Mouse (Mus musculus): ENCODE measurements around the gene Rad51b.

Rad51b gene

DNA sequence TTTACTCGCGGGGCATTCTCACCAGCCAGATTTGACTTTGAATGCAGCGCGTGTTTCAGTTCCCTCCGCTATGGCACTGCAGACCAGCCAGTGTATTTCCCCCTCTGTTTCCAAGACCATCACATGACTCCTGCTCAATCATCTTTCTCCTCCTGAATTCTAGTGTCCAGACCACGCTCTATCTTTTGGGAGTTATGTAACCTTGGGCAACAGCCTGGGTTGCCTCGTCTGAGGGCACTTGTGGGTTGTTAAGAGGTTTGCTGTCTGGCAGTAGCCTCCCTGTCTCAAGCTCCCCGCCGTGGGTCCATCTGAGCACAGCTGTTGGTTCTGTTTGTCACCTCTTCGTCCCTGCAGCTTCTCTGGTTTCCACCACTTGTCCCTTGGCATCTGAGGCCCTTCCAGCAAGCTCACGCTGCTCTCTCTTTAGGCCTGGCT lies 309.1 kb downstream of the Rad51b start:
- in situ Hi-C loops (cut with MboI; ENCODE audit: low sequenced_read_pairs): loop anchor here (10.0 kb wide), 2 partner anchors 241 to 529 kb away; no protein-coding TSS in a partner anchor

- in situ Hi-C loops (cut with MboI; ENCODE audit: low sequenced_read_pairs): loop anchor here (10.0 kb wide), 2 partner anchors 245 to 525 kb away; no protein-coding TSS in a partner anchor
Observed at GRCm38 (mm10) chr12:79609399-79610010, 312.4 kb downstream of the Rad51b start.

DNA sequence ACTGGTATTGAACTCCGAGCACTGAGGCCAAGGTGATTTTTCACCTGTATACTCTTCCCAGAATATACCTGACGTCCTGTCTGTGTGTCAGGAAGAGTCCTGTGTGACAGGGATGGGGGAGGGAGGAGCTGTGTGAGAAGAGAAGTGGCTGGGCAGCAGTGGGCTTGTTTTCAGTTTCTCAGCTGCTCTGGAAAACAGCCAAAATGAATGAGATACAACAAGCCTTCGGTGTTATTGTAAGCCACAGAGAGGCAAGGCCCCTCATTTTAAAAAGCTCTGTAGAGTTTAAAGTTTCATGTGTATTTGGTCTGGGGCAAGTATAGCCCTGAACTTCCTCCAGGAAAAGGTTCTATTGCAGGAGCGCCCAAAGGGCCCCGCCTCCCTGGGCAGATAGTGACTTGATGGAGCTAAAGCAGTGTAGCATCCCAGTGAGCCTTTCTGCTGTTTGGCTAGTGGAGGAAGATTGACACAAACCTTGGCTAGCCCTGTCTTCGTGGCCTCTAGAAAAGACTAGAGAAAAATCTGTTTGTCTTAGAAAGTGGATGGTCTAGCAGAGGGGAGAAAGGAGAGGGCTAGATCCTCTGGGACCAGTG lies 313.5 kb downstream of the Rad51b start:
- in situ Hi-C loops (cut with MboI; ENCODE audit: low sequenced_read_pairs): no loop called here

- in situ Hi-C loops (cut with MboI; ENCODE audit: low sequenced_read_pairs): no loop called here
Observed at GRCm38 (mm10) chr12:79611665-79612064, 314.6 kb downstream of the Rad51b start.

DNA sequence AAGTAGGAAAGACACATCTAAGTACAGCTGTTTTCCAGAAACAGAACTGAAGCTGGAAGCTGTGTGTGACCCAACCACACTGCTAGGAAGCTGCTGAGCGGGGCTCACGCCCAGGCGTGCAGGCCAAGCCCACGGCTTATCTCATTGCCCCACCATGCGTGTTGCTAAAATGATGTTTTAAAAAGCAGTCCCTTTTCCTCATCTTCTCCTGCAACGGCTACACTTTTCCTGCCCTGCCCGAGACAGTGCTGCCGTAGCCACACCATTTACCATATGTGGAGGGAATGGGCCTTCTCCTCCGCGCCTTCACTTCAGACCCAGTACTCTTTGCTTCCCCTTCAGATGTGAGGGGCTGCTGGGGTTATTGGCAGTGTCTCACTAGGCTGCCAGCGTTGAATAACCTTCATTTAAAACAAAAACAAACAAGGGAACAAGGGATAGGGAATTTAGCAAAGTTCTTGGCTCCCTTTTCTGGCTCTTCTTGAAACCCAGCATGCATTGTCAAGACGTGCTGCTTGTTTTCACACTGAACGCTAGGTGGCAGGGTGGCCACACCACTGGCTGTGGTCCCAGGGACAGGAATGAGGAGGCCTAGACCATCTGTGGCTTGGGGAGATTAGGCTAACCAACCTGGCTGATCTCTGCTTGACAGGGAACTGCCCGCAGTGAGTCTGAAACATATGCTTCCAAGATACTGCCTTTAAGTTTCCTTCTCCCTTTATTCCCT lies 315.4 kb downstream of the Rad51b start:
- in situ Hi-C loops (cut with MboI; ENCODE audit: low sequenced_read_pairs): no loop called here

DNA sequence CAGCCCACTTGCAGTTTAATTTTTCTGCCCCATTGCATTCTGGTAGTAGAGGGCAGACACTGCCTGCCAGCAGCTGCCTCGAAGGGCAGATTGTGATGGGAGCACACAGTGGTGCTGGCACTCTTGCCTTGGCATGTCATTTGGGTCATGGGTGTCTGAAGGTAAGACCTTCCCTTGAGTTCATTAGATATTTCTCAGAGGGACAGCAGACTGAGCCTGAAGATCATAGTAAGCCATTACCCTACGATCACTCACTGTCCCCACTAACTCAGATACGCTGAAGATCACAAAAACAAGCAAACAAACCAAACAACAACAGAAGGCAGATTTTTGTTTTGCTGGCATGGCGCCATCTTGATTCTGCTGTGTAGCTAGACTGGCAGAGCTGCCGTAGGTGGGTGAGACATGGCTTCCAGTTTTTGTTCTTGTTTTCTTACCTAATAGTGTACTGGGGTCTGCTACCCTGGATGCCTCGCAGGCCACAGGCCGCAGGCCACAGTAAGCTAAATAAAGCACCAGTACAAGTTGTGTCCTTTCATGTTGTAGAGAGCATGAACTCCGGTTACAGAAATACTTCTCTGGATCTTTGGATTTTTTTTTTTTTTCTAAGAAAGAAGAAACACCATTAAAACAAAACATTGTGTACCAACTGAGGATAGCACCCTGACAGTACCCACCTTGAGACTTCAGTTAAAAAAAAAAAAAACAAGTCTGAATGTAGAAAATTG lies 316.1 kb downstream of the Rad51b start:
- in situ Hi-C loops (cut with MboI; ENCODE audit: low sequenced_read_pairs): no loop called here

- in situ Hi-C loops (cut with MboI; ENCODE audit: low sequenced_read_pairs): no loop called here
Observed at GRCm38 (mm10) chr12:79613846-79614582, 316.9 kb downstream of the Rad51b start.

GRCm38 (mm10) chr12:79614583-79614953 lies 317.5 kb downstream of the Rad51b start:
- in situ Hi-C loops (cut with MboI; ENCODE audit: low sequenced_read_pairs): no loop called here

DNA sequence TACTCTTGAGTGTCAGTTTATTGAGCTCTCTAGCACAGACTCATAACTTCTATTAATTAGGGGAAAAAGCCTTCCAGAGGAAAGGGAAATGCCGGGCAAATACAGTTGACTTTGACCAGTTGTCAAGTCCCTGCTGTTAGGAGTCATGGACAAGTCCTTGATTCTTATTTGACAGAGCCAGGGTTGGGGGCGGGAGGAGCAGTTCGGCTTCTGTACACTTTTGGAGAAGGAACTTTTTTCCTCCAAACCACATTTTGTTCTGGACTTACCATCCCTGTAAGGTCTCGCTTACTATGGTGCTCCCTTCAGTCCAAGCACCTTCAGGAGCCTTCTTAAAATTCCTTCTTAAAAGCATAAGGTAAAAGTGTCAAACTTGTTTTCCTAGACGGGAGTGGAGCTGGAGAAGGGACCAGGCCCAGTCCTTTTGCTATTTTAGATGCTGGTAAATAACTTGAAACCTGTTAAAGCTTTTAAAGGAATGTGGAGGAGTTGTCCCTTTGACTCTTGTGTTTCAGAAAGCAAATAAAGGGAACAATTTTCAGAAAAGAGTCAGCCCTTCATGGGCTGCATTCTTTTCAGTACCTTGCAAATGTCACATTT lies 318.7 kb downstream of the Rad51b start:
- in situ Hi-C loops (cut with MboI; ENCODE audit: low sequenced_read_pairs): no loop called here

GRCm38 (mm10) chr12:79619009-79619408 lies 321.9 kb downstream of the Rad51b start:
- in situ Hi-C loops (cut with MboI; ENCODE audit: low sequenced_read_pairs): no loop called here

GRCm38 (mm10) chr12:79620693-79621092 lies 323.6 kb downstream of the Rad51b start:
- in situ Hi-C loops (cut with MboI; ENCODE audit: low sequenced_read_pairs): no loop called here

DNA sequence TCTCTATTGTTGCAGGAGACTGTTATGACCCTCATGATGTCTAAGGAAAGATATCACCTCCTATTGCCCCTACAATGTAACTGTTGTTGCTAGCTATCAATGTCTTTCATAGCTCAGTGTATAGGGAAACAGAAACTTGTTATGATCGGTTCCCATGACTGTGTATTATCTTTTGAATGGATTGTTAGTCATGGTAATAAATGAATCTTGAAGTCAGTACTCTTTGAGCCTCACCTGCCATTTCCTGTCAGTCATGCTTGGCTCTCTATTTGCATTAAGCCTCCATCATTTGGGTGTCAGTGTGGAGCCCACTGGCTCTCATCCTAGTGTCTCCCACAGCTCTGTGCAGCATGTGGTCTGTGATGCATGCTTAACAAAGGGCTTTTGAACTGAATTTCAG lies 326.2 kb downstream of the Rad51b start:
- in situ Hi-C loops (cut with MboI; ENCODE audit: low sequenced_read_pairs): no loop called here

- in situ Hi-C loops (cut with MboI; ENCODE audit: low sequenced_read_pairs): no loop called here
Observed at GRCm38 (mm10) chr12:79625699-79626554, 328.8 kb downstream of the Rad51b start.

DNA sequence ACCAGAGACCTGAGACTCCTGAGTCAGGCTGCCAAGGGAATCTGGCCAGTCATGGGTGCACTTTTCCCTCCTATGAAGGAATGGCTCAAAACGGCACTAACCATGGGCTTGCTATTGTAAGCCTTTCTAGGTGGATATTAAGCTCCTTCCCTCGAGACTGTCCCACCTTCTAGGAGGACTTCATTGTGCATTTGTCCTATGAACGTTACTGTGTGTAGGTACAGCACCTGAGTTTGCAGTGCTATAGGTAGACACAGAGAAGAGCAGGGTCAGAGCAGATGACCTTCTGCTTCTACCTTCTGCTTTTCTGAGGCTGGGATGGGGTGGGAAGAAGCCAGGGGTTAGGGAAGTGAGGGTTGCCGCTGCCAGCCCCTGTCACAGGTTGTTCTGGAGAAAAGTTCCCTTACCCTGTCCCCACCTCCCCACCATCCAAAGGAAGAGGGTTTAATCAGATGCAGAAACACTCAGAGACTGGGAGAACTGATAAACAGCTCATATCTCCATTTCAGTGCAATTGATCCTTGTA lies 329.5 kb downstream of the Rad51b start:
- in situ Hi-C loops (cut with MboI; ENCODE audit: low sequenced_read_pairs): no loop called here

- in situ Hi-C loops (cut with MboI; ENCODE audit: low sequenced_read_pairs): no loop called here
Observed at GRCm38 (mm10) chr12:79627351-79628120, 330.5 kb downstream of the Rad51b start.

GRCm38 (mm10) chr12:79628121-79628774 lies 331.2 kb downstream of the Rad51b start:
- in situ Hi-C loops (cut with MboI; ENCODE audit: low sequenced_read_pairs): no loop called here

- in situ Hi-C loops (cut with MboI; ENCODE audit: low sequenced_read_pairs): no loop called here
Observed at GRCm38 (mm10) chr12:79629945-79630850, 333.1 kb downstream of the Rad51b start.

All from CH12F3 (cell line).